Mouse (Mus musculus): ENCODE results near the gene Zdhhc6.

Zdhhc6 gene

DNA sequence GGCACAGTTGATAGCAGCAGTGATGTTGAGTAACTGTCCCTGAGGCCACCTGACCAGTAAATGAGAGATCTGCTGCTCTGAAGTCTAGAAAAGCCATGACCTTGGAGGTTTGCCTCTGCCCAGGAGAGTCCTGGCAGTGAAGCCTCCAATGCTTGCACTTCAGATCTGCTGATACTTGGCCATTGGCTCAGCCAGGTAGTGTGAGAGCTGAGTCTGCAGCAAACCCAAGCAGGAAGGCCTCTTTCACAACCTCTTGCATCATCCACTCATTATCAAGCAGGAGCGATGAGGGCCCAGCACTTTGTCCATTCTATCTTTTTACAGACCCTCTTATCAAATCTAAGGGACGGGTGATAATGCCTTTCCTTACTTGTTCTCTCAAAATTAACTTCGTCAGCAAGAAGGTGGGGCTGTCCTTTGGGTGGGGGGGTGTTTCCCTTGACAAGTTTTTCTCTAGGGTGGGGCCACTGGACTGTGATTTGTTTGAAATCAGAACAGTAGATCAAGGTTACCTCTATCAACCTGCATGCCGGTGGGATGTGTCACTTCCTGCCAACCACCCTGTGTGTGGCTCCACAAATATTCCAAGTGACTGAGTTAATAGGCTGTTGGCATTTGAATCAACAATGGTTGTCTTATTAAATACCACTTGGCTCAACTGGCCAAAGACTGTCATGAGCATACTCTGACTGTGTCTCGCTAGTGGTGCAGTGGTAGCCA is 58.0 kb downstream of the Zdhhc6 start:
- no peak for DNase-seq (ENCODE audit: low spot score in 2 of 2)

DNA sequence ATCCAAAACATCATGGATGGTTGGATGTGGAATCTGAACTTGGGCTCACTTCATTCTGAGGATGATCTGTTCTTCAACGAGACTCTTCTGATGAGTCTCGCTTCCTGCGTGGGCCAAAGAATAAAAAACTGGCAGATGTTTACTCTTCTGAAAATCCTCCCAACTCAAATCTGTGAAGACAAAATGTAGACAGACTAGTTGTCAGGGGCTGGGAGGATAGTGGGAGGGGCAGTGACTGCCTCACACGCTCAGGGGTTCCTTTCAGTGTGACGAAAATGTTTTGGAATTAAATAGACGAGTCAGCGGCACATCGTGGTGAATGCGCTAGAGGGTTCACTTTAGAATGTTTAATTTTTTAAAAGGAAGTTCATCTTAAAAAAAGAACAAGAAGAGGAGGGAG is 59.7 kb downstream of the Zdhhc6 start:
- peak; percentile 33 to 52 for DNase-seq (ENCODE audit: low spot score in 2 of 2)

DNA sequence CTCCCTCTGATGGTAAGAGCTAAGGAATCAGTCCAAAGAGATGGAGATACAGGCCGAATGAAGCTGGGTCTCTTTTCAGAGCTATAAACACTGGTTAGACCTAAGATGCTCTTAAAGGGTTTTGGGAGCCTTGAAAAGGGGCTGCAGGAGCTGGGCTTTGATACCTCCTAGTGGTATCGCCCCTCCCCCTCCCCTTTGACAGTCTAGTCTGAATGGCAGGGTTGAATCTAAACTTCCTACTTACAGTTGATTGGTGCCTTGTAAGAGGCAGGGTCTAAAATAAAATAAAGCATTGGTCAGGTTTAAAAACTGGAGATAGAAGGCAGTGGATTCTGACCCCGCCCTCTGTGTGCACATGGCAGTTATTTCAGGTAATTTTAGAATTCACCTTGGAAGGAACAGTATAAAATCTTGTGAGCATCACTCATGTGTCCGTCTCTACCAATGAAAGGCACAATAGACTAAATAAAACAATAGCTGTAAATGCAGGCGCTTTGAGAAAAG is 61.3 kb downstream of the Zdhhc6 start:
- DNase-seq (ENCODE audit: low spot score in 2 of 2), result no peak

DNA sequence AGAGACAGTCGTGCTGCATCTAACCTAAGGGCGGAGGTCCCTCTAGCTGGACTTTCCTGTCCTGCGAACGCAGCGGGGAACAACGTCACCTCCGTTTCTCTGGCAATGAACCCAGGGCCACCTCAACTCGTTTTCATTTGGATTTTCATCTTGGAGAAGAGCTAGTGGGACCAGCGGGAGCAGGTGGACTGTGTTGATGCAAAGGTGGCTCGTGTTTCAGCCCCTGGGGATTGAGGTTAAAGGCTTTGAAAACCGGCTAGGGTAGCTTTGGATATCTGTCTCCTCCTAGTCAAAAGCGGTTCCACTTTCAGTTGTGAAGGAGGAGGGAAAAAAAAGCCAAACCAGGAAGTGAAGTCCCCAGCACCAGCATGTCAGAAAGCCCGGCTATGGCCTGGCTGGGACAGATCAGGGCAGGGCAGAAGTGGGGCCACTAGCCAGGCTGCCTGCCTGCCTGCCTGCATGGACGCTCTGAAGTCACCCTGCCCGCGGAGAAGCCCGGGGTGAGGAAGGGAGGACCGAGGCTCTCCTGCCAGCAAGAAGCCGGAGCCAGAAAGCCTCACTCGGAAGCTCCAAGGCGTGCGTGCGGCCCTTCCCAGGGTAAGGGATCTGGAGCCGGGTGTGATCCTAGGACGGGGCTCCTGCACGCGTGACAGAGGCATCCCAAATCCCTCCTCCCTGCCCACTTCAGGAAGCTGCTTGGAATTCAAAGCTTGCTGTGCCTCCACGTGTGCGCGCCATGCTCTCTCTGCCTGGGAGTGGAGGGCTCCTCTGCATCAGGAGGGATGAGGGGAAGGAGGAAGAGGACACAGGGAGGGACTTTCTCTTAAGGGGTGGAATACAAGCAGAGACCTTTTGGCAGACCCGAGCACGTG is 62.0 kb downstream of the Zdhhc6 start:
- DNase-seq (ENCODE audit: low spot score in 2 of 2), result peak; percentile 42 to 51

DNA sequence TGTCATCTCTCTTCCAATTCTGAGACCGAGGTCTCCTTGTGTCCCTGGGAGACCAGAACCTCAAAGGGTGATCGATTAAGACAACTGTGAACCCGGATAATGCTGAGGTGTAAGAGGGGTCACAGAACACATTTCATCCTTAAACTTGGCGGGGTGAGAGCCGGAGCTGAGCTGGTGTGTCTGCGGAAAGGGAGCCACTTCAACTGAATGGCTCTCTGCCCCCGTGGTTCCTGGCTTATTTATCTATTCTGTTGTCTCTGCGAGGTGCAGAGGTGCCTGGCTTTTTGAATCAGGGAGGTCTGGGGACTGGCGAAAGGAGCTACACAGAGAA is 62.6 kb downstream of the Zdhhc6 start:
- DNase-seq (ENCODE audit: low spot score in 2 of 2), result no peak

DNA sequence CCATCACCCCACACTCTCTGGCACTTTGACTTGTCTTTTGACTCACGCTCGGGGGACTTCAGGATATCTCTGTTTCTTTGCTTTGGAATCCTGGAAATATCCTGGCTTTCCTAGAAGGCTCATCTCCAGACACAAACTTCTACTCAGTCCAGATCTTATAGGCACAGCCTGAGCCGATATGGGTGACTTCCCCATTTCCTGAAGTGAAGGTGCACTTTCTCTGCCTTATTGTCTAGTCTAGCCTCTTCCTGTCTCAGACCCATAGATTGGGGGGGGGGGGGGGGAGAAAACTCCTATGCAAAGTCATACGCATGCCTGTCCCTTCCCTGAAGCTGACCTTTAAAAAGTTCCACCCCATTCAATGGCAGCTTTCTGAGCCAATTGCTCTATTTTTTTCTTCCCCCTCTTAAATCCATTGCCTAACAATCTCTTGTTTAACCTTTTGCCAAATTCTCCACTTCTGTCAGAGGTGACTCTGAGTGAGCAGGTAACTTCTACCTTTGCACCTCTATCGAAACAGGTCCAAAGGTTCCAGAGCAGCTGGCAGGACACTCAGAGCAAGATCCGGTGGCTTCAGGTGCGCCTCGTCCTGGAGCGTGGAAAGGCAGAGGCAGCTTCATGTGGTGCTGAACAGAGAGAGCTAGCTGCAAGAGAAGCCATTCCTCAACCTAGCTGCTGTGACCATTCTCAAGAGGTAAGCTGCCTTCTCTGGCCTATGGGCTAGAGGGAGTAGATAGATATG is 64.3 kb downstream of the Zdhhc6 start, which contains the start of gene Acsl5:
Gene Acsl5, plus strand, starts transcription at position 556 of the 742 bp plus-strand sequence.
- DNase-seq (ENCODE audit: low spot score in 2 of 2), result no peak

DNA sequence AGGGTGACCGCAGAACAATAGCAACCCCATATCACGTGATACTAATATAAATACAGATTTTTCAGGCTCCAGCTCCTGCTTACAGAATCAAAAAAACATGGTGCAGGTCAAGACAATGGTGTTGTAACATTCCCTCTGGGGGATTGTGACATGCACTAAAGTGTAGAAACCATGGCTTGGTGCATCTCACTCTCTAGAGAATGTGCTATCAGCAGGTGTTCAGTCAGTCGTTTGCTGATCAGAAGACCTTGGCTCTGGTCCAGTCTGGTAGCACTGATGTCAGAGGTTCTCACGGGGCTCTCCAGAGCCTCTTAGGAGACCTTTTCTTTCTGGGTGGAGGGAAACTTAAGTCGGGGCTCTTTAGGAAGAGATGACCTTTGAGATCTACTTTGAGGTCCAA is 65.4 kb downstream of the Zdhhc6 start:
- DNase-seq (ENCODE audit: low spot score in 2 of 2), result no peak

DNA sequence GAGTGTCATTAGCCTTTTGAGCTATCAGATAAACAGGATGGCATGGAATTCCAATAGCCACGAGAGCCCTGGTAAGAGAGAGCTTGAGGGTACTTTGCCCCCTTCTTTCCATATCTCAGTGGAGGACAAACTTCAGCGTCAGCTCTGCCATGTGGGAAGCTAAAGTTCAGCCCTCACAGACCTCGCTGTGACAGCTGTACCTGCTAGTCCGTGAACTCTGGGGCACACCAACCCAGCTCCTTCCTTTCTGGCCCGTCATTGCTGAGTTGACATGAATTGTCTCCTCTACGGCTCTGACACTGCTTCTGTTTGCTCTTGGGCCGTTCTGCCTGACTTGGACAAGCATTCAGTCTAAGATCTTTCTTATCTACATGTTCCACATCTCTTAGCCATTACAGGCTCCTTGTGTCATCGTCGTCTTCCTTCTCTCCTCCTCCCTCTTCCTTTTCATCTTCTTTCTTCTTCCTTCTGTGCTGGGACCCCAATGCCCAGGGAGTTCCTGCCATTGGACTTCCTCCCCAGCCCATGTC is 67.8 kb downstream of the Zdhhc6 start:
- no peak for DNase-seq (ENCODE audit: low spot score in 2 of 2)

DNA sequence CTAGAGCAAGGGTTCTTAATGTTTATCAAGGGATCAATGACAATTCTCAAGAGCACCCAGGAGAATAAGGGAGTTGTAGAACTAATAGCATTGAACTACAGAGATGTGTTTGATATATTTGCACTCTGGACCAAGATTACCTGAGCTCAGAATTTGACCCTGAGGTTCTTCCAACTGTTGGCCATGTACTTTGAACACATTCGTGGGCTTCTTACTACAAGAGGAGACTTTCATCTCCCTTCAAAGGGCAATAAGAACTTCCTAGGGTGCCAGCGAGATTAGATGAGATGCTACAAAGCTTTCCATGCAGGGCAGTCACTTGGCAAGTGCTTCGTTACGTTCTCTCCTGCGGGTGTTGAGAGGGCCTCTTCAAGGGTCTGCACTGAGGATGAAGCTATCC is 68.3 kb downstream of the Zdhhc6 start:
- DNase-seq (ENCODE audit: low spot score in 2 of 2), result no peak

DNA sequence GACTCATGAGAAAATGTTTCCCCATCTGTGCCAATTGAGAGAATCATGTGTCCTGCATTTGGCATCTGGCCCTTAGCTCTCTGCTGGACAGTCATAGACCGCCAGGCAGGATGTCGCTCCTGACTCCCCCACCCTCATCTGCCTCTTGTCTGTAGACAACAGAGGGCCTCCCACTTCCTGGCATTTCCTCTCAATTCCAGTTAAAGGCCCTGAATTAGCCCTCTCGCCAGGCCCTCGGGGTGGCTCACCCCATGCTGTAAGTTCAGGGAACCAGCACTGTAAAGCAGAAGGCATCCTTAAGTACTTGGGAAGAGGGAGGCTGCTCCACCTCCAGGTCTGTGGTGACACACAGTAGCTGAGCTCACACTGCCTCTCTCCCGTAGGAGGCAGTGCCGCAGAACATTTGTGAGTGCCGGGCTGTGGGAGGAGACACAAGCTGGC is 71.0 kb downstream of the Zdhhc6 start:
- DNase-seq (ENCODE audit: low spot score in 2 of 2), result peak; percentile 38 to 67

DNA sequence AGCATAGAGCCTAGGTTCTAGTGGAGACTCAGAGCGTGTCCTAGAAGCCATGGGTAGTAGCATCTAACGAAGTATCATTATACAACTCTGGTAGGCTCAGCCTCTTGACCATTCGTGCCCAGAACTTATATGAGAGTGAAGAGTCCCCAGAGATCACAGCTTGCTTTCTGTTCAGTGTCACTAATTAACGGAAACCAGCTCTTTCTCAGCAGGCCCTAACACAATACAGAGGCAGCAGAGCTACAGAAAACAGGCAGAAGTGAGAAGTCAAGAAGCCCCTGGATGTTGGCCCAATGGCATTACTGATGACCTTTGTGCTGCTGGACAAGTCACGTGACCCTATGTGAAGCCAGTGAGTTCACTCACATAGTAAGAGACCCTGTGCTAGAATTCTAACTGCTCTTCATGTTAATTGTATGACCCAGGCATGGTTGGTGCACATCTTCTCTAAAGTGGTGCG is 74.6 kb downstream of the Zdhhc6 start, which contains the start of gene Gucy2g:
Gene Gucy2g, minus strand, starts transcription at position 51 of the 460 bp plus-strand sequence.
- no peak for DNase-seq (ENCODE audit: low spot score in 2 of 2)

DNA sequence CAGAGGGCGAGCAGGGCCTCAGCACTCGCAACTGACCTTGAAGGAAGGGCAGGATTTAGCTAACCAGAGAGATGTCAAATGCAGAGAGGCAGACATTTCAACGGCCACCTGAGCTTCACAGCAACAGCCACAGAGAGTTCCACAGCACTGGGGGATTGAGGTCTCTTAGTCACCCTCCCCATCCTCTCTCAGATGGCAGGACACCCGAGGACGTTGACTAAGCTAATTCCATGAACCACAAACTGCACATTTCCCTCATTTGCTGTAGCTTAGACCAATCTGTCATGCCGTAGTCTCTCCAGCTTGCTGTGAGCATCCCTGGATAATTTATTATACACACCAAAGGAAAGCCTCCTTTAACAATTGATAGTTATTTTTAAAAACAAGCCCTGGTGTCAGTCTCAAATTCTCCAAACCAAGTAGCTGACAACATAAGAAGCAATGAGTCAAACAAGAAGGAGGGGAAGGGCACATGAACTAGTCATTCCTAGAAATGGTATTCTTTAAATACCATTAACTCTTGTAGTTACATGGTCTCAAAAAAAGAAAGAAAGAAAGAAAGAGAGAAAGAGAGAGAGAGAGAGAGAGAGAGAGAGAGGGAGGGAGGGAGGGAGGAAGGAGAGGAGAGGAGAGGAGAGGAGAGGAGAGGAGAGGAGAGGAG is 75.9 kb downstream of the Zdhhc6 start:
- no peak for DNase-seq (ENCODE audit: low spot score in 2 of 2)

DNA sequence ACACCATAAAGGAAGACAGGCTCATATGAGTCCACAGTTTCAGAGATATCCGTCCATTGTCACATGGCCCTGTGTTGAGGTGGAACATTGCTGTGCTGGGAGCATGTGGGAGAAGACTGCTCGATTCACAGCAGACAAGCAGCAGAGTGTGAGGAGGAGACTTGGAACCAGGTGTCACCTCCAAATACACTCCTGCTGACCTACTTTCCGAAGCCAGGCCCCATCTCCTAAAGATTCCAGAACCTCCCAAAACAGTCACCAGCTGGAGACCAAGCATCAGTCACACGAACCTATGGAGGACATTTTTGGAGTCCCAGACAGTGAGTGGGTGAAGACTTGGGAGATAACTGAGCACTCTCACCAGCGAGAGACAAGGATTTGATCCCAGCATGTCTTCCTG is 79.3 kb downstream of the Zdhhc6 start:
- DNase-seq (ENCODE audit: low spot score in 2 of 2), result peak in 1 of 2 experiments; percentile 59

DNA sequence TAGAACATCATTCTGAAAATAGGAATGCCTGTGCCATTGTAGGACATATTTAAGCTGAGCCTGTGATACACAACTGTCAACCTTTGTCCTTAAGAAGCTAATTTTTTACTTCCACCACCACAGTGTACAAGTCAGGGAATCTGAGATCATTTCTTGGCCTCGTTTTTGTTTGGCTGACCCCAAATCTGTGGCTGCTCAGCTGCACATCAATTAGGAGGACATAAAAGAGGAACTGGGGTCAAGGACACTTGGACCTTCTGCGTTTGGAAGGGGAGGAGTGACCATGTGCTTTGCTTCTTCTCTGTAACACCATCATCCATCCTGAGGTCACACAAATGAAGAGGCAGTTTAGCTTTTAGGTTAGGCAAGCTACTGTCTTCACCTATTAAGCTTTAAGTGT is 79.8 kb downstream of the Zdhhc6 start:
- DNase-seq (ENCODE audit: low spot score in 2 of 2), result no peak

DNA sequence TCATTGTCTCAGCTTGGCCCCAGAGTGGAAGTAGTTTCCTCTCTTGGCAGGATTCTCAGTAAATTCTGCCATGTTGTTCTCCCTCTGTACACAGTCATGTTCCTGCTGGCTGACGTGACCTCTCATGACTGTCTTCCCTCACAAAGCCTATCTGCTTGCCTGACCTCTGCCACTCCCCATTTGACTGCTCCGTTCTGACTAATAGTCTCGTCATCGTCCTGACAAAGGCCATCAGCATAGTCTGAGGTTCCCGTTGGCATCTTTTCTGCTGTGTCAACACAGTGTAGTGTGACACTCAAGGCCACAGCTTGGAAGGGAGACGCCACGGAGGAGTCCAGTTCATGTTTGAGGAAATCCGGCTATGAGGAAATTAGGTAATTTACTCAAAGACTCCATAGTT is 83.7 kb downstream of the Zdhhc6 start:
- DNase-seq (ENCODE audit: low spot score in 2 of 2), result no peak

DNA sequence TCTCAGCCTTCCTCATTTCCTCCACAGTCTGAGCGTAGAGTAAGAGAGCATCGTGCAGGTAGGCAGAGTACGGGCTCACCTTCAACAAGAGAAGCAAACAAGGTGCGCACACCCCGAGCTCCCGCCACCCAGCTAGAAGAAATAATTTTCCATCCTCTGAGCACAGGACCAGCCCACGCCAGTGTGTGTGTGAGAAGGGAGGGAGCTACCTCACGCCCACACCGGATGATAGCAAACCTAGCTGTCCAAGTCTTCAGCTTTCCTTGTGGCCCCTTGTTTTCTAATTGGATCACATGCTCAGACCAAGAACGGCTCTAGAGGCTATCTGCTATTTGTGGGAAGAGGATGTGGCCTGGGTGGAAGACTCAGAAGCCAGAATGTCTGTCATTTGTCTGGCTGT is 84.8 kb downstream of the Zdhhc6 start:
- peak in 1 of 2 experiments; percentile 53 for DNase-seq (ENCODE audit: low spot score in 2 of 2)

DNA sequence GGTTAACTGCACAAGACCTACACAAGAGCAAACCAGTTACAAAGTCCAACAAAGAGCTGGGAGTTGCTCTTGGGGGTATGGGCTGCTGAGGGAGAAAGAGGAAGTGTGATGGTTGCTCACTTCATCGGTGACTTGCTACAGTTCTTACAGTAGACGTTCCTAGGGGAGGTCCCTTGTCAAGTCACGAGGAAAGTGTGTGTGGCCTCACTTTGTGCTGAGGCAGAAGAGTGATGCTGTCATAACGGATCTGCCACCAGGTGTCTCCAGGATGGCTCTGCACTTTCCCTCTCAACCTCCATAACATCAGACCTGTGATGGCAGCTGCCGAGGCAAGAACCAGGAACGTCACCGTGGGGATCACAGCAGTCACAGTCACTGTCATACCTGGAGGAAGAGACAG is 88.7 kb downstream of the Zdhhc6 start:
- no peak for DNase-seq (ENCODE audit: low spot score in 2 of 2)

DNA sequence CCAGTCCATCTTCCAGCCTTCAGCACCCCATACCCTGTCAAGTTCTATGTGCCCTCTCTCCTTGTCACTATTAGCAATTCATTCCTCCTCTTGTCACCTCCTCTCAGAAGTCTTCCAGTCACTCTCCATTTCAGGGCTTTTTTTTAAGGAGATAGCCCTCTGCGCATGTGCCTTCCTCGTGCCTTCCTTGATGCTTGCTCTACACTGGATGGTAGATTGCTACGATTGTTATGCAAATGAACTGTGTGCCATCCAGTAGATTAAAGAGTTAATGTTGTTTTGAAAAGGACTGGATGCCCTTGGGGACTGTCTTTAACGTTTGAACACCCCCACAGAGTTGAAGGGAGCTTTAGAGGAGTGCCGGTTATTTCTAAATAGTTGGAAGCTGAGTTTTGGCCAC is 89.2 kb downstream of the Zdhhc6 start:
- no peak for DNase-seq (ENCODE audit: low spot score in 2 of 2)

DNA sequence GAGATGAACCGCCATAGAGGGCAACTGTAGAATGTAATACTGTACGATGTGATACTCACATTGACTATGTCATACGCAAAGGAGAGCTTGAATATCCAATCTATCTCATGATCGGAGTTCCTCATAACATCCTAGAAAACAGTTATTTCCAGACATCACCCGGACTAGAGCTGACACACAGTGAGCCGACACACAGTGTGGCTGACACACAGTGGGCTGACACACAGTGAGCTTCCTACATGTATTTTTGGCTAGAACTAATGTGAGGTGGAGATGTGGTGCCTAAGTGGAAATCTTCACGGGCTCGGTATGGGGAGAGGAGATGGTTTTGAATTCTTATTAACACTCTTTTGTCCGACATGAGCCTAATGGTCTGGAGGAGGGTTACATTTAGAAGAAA is 93.6 kb downstream of the Zdhhc6 start:
- DNase-seq (ENCODE audit: low spot score in 2 of 2), result no peak
